Mouse (Mus musculus) heart, postnatal 0 days (tissue): ENCODE measurements around the gene Ephb6. TPM values are rescaled to one million over a fixed set of nuclear protein-coding genes. Genes with fewer than 3 reads are reported as not detected.
"Not testable (repeated sequence)": the region's sequence is repeated elsewhere in the genome, so short reads cannot be mapped to it uniquely, and the experiment has no call there.

Source experiments
- ATAC-seq: fragments of 200-750 bp; cut with Nextera tagmentation; 2 replicates; pipeline ENCODE4 v1.8.0; 2017; ENCODE audit warnings: low read depth, moderate number of reproducible peaks, moderate library complexity; ENCODE audit not compliant: insufficient read depth
- DNase-seq: peaks from one replicate; pipeline ENCODE4 v3.0.0-alpha.2; 2016; ENCODE audit warnings: low spot score
- H3K27ac ChIP-seq: fragments of 300-500 bp; sonication (generic); 2 replicates; pipeline ENCODE4 v1.5.1; 2014; ENCODE audit warnings: low read depth, mild to moderate bottlenecking
- H3K27me3 ChIP-seq: fragments of 300-500 bp; sonication (generic); 2 replicates; pipeline ENCODE4 v1.6.1; 2014; ENCODE audit warnings: low read length, mixed read lengths; ENCODE audit not compliant: control insufficient read depth, insufficient read depth
- H3K36me3 ChIP-seq: fragments of 300-500 bp; sonication (generic); replicated peaks from 2 replicates; pipeline ENCODE4 v1.6.1; 2014; ENCODE audit warnings: low read length, mixed read lengths; ENCODE audit not compliant: control insufficient read depth, insufficient read depth
- H3K4me1 ChIP-seq: fragments of 300-500 bp; sonication (generic); 2 replicates; pipeline ENCODE4 v1.6.1; 2014; ENCODE audit warnings: antibody characterized with exemption; ENCODE audit not compliant: control insufficient read depth, insufficient read depth
- H3K4me2 ChIP-seq: fragments of 300-500 bp; sonication (generic); 2 replicates; pipeline ENCODE4 v1.6.1; 2014; ENCODE audit warnings: low read depth, mild to moderate bottlenecking, low read length, moderate library complexity
- H3K4me3 ChIP-seq: fragments of 300-500 bp; sonication (generic); 2 replicates; pipeline ENCODE4 v1.5.1; 2014; ENCODE audit warnings: low read depth, low read length
- H3K9ac ChIP-seq: fragments of 300-500 bp; sonication (generic); replicated peaks from 2 replicates; pipeline ENCODE4 v1.6.1; 2014; ENCODE audit warnings: low read depth, low read length, mixed read lengths
- H3K9me3 ChIP-seq: fragments of 300-500 bp; sonication (generic); replicated peaks from 2 replicates; pipeline ENCODE4 v1.6.1; 2016; ENCODE audit warnings: low read length; ENCODE audit not compliant: control insufficient read depth
- CTCF ChIP-seq: IDR thresholded peaks from 2 replicates; pipeline ENCODE4 v1.5.1; 2016; ENCODE audit warnings: antibody characterized with exemption, control low read depth, low read depth
- EP300 ChIP-seq: IDR thresholded peaks from 2 replicates; pipeline ENCODE4 v1.6.1; 2016; ENCODE audit warnings: antibody characterized with exemption, low read depth
- WGBS: fragments of 180-500 bp; shearing (Covaris S2); extraction: QIAGEN DNeasy Blood & Tissue Kit; methylation state at CpG from one replicate; pipeline ENCODE4 v1.1.7; 2014; 5-methylcytosine and 5-hydroxymethylcytosine counted together
- polyA plus RNA-seq: library from polyadenylated mRNA; unstranded; fragments of >200 nt; fragmentation: Nextera tagmentation; extraction: Ambion mirVana; gene quantifications from 2 replicates; pipeline ENCODE4 v1.2.1, GENCODE M21; 2015
- total RNA-seq: library from RNA; depleted of rRNA; stranded (reverse); fragments of >200 nt; gene quantifications from 2 replicates; pipeline ENCODE4 v1.2.3, GENCODE M21; 2014; ENCODE audit warnings: low replicate concordance

The Ephb6 gene
- total and polyA plus RNA-seq, 2 experiments from 2014 or later, result 1.8 to 2.1 TPM

GRCm38 (mm10) chr6:41560273-41560672 lies 45.0 kb upstream of the Ephb6 start:
- H3K9ac ChIP-seq, result no peak overlapping the region
- 60% methylated on average over 2 of the region's 2 CpGs for WGBS
- no peak for DNase-seq
- H3K4me2 ChIP-seq, result no peak overlapping the region; the same call in 1 of the 2 replicates
- no peak for ATAC-seq
- no peaks in the 10 kb centered on the region for H3K9me3 ChIP-seq
- no peak overlapping the region for H3K27ac ChIP-seq
- no peak for TF ChIP-seq EP300
- no peak for TF ChIP-seq CTCF
- H3K27me3 ChIP-seq, result no peaks in the 10 kb centered on the region
- H3K4me1 ChIP-seq, result no peaks in the 10 kb centered on the region
- no peak overlapping the region; the same call in 1 of the 2 replicates for H3K4me3 ChIP-seq
- no peaks in the 10 kb centered on the region for H3K36me3 ChIP-seq

- H3K4me2 ChIP-seq, result peak overlapping the region; percentile 12; the same call in 1 of the 2 replicates
- no peak for TF ChIP-seq EP300
- WGBS, result 78% methylated on average over 4 of the region's 4 CpGs
These were observed 42.7 kb upstream of the Ephb6 start for GRCm38 (mm10) chr6:41562598-41562997.

GRCm38 (mm10) chr6:41563104-41563951 lies 42.0 kb upstream of the Ephb6 start:
- not testable (repeated sequence) for H3K4me2 ChIP-seq, H3K27me3 ChIP-seq, H3K9ac ChIP-seq, H3K4me1 ChIP-seq, H3K9me3 ChIP-seq, H3K36me3 ChIP-seq, H3K27ac ChIP-seq, ATAC-seq, DNase-seq
- 52% methylated on average over 4 of the region's 23 CpGs for WGBS
- H3K4me3 ChIP-seq, result peak overlapping the region; percentile 21; the same call in 1 of the 2 replicates

More at GRCm38 (mm10) chr6:41562598-41562997, 42.7 kb upstream of the Ephb6 start:
- no peaks in the 10 kb centered on the region for H3K4me1 ChIP-seq
- no peak overlapping the region for H3K27ac ChIP-seq
- H3K9ac ChIP-seq, result no peak overlapping the region
- H3K27me3 ChIP-seq, result no peaks in the 10 kb centered on the region
- no peak for ATAC-seq
- DNase-seq, result no peak
- H3K4me3 ChIP-seq, result peak overlapping the region; percentile 21
- no peaks in the 10 kb centered on the region for H3K9me3 ChIP-seq
- H3K36me3 ChIP-seq, result no peaks in the 10 kb centered on the region

DNA sequence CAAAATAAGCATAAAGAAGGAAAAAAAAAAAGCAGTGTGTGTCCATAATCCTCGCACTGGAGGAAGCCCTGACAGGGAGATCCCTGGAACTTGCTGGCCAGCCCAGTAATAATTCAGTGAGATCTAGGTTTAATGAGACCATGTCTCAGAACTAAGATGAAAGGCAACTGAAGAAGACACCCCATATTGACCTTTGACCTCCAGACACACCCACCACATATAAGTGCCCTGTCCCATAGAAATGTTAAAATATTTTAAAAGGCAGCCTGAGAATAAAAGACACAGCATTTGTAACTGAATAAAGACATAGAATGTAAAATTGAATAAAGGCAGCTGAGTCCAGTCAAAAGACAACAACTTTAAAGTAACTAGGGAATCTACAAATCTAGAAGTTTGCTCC lies 40.0 kb upstream of the Ephb6 start:
- no peak overlapping the region for H3K4me2 ChIP-seq
- no peaks in the 10 kb centered on the region for H3K27me3 ChIP-seq
- no peak overlapping the region for H3K9ac ChIP-seq
- H3K4me1 ChIP-seq, result no peaks in the 10 kb centered on the region
- H3K27ac ChIP-seq, result no peak overlapping the region
- no peak overlapping the region for H3K4me3 ChIP-seq
- DNase-seq (no peak), ATAC-seq (no peak)
- 79% methylated on average over 1 of the region's 1 CpGs for WGBS
- H3K9me3 ChIP-seq, result no peaks in the 10 kb centered on the region
- H3K36me3 ChIP-seq, result no peaks in the 10 kb centered on the region
- TF ChIP-seq EP300, result no peak
- TF ChIP-seq CTCF, result no peak

DNA sequence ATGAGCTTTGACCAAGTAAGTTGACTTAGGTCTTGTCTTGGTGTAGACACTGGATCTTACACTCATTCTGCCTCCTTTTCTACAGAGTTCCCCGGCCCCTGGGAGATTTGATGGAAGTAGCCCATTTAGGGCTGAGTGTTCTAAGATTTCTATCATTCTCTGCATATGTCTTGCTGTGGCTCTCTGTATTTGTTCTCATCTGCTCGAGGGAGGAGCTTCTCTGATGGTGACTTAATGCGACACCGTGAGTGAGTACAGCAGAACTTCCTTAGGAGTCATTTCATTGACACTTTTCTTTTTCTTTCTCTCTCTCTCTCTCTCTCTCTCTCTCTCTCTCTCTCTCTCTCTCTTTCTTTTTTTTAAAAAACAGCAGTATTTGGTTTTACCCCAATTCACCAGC lies 38.3 kb upstream of the Ephb6 start:
- TF ChIP-seq CTCF (no peak), EP300 (no peak)
- no peak for DNase-seq
- Histone ChIP-seq H3K9me3 (no peaks in the 10 kb centered on the region), H3K4me2 (no peak overlapping the region), H3K27me3 (no peaks in the 10 kb centered on the region), H3K9ac (no peak overlapping the region), H3K4me1 (no peaks in the 10 kb centered on the region), H3K27ac (no peak overlapping the region), H3K36me3 (no peaks in the 10 kb centered on the region), H3K4me3 (no peak overlapping the region)
- 73% methylated on average over 4 of the region's 4 CpGs for WGBS
- ATAC-seq, result no peak

GRCm38 (mm10) chr6:41569078-41569477 lies 36.2 kb upstream of the Ephb6 start:
- Histone ChIP-seq H3K36me3 (no peaks in the 10 kb centered on the region), H3K27me3 (no peaks in the 10 kb centered on the region), H3K4me1 (no peaks in the 10 kb centered on the region), H3K4me2 (no peak overlapping the region), H3K9ac (no peak overlapping the region), H3K4me3 (no peak overlapping the region), H3K9me3 (no peaks in the 10 kb centered on the region), H3K27ac (no peak overlapping the region)
- 70% methylated on average over 3 of the region's 3 CpGs for WGBS
- ATAC-seq (no peak), DNase-seq (no peak)
- TF ChIP-seq CTCF (no peak), EP300 (no peak)
